Mouse (Mus musculus): ENCODE measurements around the gene Fkbp2.

GRCm38 (mm10) chr19:6983621-6984020 lies 3.3 kb upstream of the Fkbp2 start:
- no peak for TF ChIP-seq CTCF (IDR thresholded peaks at IDR 0.05; ENCODE audit: low read depth)
- TF ChIP-seq EP300 (optimal IDR thresholded peaks at IDR 0.05), result no peak
